13 mouse cellular contexts compared by ENCODE assay signal in the genomic region with DNA sequence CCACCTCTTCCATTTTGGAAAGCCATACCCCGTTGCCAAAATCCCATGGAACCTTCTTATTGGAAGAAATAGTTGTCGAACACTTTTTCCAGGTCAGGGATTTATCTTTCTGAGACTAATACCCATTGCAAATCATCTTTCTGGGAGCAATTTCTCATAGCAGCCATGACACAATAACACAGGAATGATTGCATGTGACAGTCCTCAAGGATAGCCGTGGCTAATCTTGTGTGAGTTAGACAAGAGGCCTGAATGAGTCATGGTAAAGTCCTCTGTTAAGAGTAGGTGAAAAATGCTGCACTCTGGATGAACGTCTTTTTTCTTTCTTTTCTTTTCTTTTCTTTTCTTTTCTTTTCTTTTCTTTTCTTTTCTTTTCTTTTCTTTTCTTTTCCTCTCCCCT.
"Had no signal": no experiment of that assay in that cellular context is flagged by ENCODE, and none has a peak within 500 bp of the region (broad histone marks: within the 10 kb centered on the region; RNA-seq: fewer than 3 reads in every experiment).

No protein-coding gene starts in this region.

- H3K27ac ChIP-seq: left cerebral cortex, adult 2 months; limb, embryonic 10.5 days; liver, embryonic 15.5 days; neural tube, embryonic 15.5 days had no signal

- H3K4me3 ChIP-seq: left cerebral cortex, adult 2 months; limb, embryonic 10.5 days; liver, embryonic 15.5 days; midbrain, embryonic 13.5 days; myocyte; neural tube, embryonic 15.5 days had no signal

- H3K9ac ChIP-seq: liver, embryonic 15.5 days; midbrain, embryonic 13.5 days; neural tube, embryonic 15.5 days had no signal

- H3K36me3 ChIP-seq: limb, embryonic 10.5 days; liver, embryonic 15.5 days; midbrain, embryonic 13.5 days; neural tube, embryonic 15.5 days had no signal

- H3K27me3 ChIP-seq: liver, embryonic 15.5 days; midbrain, embryonic 13.5 days; neural tube, embryonic 15.5 days had no signal

- H3K4me2 ChIP-seq: liver, embryonic 11.5 days; liver, embryonic 15.5 days; midbrain, embryonic 13.5 days; neural tube, embryonic 15.5 days had no signal

- H3K9me3 ChIP-seq: limb, embryonic 10.5 days; liver, embryonic 15.5 days; midbrain, embryonic 13.5 days; neural tube, embryonic 15.5 days had no signal

- ATAC-seq: lung, postnatal 0 days; midbrain, embryonic 13.5 days had no signal

- DNase-seq: kidney, postnatal 14 days; lung, adult 2 months; lung, postnatal 36 days; thymus, adult 18-20 months; thymus, postnatal 14 days had no signal

- H3K4me1 ChIP-seq: liver, embryonic 15.5 days; neural tube, embryonic 15.5 days had no signal
